Mouse (Mus musculus) neutrophil, adult 5-6 weeks (primary cell): ENCODE data around the gene Clstn3. TPM values are rescaled to one million over a fixed set of nuclear protein-coding genes. Genes with fewer than 3 reads are reported as not detected.
"Not testable (repeated sequence)": the region's sequence is repeated elsewhere in the genome, so short reads cannot be mapped to it uniquely, and the experiment has no call there.

Experiments
- ATAC-seq: fragments of 151-379, 151-347 bp; 2 replicates; pipeline ENCODE4 v1.8.0; 2017; ENCODE audit warnings: mild to moderate bottlenecking, moderate TSS enrichment; ENCODE audit not compliant: insufficient number of reproducible peaks, poor library complexity, low FRiP score, severe bottlenecking; ENCODE audit errors: extremely low read depth
- total RNA-seq: library from RNA; stranded (forward); fragments of 200-1000 nt; gene quantifications from 2 replicates; pipeline ENCODE4 v1.2.3, GENCODE M21; 2017

The Clstn3 gene
- total RNA-seq, result not detected in 2 replicates

DNA sequence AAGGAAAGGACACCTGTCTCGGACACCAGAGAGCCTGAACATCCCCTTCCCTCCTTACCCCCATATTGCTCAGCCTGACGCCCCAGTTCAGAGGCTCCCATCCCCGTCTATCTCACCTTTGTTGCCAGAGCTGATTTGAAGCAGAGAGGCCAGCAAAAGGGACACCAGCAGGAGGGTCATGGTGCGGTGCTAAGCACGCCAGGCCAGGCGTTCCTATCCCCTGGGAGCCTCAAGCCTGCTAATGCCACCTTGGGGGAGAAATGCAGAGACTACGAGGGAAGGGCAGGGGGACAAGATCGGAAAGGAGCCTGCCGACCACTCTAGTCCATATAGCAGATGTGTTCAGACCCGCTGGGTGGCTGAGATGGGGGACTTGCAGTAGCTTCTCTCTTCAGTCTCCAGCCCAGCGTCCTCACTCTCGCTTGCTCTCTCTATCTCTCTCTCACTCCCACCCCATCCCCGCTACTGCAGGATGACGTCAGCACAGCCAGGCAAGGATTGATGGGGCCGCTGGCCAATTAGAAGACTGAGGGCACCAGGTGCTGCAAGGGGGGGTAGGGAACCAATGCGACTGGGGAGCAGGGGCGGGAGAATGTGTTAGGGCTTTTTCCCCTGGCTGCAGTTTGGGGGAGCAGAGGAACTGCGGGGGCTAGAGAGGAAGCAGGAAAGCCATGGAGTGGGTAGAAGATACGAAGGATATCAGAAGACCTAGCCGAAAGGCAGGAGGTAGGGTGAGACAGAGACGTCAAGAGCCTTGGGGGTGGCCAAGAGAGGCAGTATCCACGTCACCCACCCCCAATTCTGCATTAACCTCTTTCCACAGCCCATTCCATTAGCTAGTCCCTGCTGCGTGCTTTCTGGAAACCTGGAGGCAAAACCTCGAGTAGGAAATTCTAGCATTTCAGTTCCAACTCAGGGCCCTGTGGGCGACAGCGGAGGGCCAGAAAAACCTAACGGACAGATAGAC is at the start of gene Clstn3:
Gene Clstn3, minus strand, starts transcription at position 490 of the 967 bp plus-strand sequence.
- no peak for ATAC-seq

DNA sequence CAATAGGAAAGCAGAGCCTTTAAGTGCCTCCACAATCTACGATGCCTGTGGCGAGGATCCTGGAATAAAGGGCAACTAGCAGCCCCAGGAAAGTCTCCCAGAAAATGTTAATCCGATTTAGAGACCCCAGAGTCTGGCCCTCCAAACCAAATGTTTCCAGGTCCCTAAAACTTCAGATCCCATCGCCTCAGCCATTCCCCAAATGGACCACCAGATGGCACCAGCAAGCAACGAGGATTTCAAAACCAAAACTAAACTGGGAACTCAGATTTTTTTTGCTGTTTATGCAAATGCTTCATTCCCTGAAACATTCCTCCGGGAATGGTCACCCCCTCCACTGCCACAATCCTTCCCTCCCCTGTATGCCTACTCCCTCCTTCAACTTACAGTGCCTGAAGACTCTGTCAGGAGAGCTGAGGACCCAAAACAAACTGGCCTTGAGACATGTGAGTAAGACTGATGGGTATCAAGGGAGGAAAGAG is 47.8 kb upstream of the Clstn3 start, which contains the start of gene C1ra:
Gene C1ra, plus strand, starts transcription at position 51 of the 482 bp plus-strand sequence.
- peak; percentile 49; the same call in 1 of the 2 replicates for ATAC-seq

DNA sequence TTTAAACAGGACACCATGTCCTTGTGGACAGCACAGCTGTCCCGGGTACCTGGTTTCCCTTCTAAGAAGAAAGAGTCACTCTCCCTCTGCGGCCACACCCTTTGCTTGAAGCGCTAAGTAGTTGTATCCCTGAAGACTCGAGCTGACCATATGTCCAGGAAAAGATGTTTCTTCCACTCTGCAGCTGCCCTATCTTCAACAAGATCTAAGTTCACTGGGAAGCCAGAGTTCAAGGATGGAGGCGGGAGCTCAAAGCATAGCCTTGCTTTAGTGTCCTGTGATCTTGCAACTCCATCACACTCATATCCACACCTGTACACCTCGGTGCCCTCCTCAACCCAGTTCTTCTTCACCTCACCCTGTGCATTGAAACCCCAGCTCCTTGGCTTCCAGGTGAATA is 47.3 kb upstream of the Clstn3 start:
- ATAC-seq, result no peak

DNA sequence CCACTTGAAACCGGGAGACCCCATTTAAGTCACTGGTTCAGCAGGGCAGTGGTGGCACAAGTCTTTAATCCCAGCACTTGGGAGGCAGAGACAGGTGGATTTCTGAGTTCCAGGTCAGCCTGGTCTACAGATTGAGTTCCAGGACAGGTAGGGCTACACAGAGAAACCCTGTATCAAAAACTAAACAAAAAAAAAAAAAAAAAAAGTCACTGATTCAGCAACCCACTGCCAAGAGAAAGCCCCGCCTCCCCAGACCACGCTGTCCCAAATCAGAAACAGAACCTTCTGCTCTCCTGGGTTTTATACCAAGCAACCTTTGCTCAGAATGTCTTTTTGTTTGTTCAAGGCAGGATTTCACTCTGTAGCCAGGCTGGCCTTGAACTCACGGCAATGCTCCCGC is 44.6 kb upstream of the Clstn3 start:
- not testable (repeated sequence) for ATAC-seq

DNA sequence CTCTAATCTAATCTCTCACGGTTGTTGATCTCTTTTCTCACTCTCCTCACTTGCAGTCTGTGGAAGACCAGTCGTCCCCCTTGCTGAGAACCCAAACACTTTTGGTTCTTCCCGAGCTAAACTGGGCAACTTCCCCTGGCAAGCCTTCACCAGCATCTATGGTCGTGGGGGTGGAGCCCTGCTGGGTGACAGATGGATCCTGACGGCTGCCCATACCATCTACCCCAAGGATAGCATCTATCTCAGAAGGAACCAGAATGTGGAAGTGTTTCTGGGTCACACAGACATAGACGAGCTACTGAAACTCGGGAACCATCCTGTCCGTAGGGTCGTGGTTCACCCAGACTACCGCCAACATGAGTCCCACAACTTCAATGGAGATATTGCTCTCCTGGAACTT is 43.7 kb upstream of the Clstn3 start:
- no peak for ATAC-seq

DNA sequence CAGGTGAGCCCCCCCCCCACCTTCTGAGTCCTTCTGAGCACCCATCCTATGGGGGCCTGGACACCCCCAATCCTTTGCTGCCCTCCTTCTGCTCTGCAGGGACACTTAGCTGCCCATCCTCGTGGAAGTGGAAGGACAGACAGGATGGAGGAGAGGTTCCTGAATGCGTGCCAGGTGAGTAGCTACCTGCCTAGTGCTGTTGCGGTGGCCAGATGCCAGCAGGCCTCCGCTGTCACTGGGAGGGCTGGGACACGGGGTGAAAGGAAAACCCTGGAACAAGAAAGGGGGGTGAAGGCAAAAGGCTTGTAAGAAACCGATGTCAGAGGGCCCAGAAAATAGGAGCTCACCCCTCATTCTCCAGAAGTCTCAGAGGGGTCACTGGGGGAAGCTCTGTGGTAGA is 42.4 kb upstream of the Clstn3 start:
- no peak for ATAC-seq

DNA sequence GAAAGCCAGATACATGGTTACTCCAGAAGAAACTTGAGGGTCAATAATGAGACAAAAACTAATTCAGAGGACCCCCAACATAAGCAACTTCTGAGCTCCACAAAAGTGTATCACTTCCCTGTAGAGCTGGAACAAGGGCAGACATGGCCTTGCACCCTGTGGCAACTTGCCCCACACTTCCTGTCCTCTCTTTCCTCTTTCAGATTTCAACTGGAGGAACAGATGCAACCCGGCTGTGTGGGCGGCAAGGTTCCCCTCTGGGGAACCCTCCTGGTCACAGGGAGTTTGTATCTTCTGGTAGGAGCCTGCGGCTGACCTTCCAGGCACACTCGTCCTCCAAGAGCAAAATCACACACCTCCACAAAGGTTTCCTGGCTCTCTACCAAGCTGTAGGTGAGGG is 40.4 kb upstream of the Clstn3 start:
- peak; percentile 60 for ATAC-seq

DNA sequence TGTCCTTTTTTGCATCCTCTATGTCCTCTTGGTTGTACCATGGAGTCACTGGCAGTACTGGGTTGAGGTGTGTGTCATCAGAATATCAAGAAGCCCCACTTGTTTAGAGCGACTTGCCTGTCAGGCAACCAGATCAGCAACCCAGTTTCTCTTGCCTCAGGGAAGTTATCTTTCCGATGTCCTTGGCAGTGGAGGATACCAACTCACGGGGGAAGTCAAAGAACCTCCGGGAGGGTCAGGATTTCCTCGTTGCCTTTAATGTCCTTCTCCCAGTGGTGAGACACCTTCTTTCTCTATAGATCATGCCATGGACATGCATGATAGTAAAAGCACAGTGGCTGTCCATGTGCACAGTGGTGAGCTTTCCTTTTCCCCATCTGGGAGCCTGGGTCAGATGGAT is 37.4 kb upstream of the Clstn3 start:
- no peak for ATAC-seq

DNA sequence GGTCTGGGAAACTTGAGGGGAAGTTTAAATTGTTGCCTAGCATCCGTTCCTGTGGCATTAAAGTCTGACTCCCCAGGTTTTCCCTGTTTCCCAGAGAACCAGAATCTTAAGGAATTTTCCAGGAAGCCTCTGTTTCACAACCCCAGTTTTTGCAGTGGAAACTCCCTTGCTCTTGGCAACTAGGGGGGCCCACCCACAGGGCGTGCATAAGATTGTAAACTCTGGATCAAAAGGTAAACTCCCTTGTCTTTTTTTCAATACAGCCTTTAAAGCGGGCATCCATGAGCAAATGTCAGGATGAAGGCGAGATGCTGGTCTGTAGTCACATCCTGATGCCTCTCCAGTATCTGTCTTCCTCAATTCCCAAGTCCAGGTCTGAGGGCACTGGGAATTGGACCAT is 36.9 kb upstream of the Clstn3 start:
- ATAC-seq, result no peak

DNA sequence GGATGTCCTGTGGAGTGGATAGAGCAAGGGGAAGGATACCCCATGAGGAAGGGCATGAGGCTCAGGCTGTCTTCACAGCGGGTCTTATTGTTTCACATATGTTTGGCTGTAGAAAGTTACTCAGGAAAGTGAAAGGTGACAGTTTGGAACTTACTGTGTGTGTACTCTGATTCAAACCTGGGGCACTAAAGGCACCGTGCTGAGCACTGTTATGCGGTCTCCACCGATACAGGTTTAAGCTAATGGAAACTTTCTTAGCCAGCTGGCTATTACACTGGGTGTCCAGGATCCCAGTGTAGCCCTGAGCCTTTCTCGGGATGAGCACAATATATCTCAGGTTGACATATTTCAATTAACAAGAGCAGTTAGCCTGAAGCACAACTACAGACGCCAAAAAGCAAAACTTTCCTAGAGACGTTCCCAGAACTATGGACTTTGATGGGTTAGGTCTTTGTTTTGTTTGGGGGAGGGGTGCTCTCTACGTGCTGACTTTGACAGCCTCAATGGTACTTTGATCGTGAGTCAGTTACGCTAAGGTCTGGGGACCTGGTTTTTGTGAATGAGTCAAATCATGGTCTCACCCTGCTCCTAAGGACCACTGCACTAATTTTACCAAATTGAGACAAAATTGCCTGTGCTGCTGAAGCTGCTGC is 35.4 kb upstream of the Clstn3 start:
- ATAC-seq, result no peak

DNA sequence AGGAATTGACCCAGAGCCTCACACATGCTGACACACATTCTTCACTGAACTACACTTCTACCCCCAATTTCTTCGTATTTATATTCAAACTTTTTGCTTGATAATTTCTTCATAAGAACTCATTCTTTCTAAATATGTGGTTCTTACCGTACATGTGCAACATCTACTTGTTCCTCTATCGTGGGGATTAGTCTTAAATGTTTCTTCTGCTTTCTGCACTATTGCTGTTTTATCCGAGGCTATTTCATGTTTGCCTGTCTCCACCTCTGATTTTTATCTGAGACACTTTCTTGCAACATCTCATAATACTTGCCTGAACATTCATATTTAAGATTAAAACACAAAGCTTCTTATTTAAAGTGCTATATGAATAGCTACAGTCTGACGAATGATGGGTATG is 31.5 kb upstream of the Clstn3 start:
- peak; percentile 26; the same call in 1 of the 2 replicates for ATAC-seq

DNA sequence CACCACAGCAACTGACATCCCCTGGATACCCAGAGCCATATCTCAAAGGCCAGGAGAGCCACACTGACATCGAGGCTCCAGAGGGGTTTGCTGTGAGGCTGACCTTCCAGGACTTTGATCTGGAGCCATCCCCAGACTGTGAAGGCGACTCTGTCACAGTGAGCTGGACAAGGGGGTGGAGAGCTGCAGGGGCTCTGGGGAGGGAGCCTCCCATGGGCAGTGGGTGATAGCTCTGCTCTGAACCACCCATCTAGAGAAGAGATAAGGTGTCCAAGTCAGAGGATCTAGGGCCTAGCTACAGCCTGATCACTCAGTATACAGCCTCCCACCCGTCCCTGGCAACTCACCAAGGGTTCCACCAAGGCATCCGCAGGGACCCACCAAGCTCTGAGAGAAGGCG is 29.3 kb upstream of the Clstn3 start:
- no peak for ATAC-seq

DNA sequence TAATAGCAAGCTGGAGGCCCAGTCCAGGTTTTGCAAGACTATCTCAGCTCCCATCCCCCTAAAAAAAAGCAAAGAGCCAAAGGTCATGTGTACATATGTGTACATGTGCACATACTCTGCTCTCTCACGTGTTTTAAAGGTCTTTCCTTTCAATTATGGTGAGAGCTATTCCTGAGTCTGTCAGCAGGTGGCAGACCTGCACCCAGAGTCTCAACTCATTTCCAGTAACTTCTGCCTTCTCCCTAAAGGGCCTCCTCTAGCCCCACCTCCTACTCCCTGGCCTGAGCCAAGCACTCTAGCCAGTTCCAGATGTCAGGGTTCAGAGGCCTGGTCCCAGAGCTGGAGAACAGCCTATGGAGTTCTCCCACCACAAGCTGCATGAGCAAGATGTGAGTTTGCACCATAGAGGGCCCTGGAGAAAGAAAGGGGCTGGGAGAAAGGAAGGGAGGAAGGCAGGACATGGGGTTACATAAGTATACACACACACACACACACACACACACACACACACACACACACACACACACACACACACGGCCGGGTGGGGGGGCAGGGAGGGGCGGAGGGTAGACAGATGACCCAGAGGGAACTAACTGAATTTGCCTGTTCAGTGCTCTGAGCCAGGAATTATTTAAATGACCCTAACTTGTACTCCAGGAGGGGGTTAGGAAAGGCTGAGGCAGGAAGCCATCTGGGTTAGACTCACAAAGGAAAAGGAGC is 28.4 kb upstream of the Clstn3 start, which contains the start of gene C1rl:
Gene C1rl, plus strand, starts transcription at position 272 of the 720 bp plus-strand sequence.
- peak; percentile 94 for ATAC-seq

DNA sequence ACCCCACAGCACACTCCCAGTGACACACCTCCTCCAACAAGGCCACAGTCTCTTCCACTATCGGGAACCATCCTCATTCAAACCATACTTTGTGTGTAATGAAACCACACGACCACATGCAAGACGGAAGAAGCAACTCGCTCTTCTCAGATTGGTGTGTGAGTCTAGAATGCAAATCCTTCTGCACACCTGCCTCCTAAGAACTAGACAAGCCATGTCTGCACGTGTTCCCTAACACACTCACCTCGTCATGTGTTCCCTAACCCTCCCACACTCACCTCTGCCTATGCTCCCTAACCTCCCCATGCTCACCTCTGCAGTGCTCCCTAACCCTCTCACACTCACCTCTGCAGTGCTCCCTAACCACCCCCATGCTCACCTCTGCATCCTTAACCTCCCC is 26.8 kb upstream of the Clstn3 start:
- ATAC-seq, result no peak

DNA sequence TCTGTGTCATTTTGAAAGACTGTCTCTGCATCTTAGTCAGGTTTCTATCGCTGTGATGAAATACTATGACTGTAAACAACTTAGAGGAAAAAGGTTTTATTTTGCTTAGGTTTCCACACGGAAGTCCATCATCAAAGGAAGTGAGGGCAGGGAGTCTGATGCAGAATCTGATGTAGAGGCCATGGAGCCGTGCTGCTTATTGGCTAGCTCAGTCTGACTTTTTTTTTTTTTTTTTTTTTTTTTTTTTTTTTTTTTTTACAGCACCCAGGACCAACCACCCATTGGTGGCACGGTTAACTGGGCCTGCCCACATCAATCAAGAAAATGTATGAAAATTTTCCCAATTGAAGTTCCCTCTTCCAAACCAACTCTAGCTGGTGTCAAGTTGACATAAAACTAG is 24.4 kb upstream of the Clstn3 start:
- ATAC-seq, result no peak

DNA sequence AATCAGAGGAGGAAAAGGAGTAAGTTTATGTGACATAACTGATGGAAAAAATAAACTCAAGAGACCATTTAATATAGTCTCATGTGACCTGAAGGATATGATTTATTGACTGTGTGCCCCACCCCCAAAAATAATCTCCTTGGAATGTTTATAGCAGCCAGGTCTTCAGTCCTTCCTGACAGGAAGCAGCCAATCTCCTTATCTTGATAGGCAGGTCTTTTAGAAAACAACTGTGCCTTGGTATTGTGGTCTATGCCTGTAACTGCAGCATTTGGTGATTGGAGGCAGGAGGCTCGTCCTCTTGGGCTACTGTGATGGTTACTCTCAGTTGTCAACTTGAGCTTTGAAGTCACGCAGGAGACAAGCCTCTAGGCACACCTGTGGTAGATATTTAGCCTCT is 22.9 kb upstream of the Clstn3 start:
- ATAC-seq, result no peak

DNA sequence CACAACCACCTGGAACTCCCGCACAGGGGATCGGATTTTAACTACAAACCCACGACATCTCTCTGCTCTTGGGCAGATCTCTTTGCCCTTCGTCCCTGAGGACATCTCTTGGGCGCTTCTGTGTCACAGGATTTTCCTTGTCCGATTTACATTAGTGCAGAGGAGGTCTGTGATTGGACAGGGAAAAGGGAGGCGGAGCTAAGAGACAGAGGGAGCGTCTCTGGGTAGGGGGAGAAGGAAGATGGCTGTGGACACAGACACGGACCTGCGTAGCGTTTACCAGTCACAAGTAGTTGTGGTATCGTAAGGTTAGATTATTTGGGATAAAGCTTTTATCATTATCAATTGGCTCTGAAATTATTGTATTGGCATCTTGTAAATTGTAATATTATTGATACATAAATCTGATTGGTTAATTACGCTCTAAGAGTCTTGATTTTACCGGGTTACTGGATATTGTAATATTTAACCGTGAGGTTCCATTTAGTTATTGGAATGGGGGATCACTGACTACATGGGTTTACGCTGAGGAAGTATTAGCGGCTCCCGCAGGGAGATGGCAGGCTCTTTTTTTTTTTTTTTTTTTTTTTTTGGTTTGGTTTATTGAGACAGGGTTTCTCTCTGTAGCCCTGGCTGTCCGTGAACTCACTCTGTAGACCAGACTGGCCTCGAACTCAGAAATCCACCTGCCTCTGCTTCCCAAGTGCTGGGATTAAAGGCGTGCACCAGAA is 21.0 kb upstream of the Clstn3 start:
- no peak for ATAC-seq

DNA sequence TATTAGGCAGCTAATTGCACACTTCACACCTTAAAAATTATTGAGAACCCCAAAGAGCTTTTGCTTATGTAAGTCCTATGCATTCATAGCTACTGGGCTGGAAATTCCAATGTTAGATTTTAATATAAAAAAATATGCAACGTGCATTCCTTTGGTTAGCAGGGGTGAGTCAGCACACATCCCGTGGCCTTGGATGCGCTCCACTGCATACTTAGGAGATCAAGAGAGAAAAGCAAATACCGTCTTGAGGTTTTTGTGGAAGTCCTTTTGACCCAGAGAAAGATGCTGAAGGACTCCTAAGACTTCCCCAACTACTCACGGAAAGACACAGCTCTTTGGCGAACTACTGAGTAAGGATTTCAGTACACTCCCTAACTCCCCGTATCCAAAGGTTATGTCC is 20.3 kb upstream of the Clstn3 start:
- ATAC-seq, result no peak

DNA sequence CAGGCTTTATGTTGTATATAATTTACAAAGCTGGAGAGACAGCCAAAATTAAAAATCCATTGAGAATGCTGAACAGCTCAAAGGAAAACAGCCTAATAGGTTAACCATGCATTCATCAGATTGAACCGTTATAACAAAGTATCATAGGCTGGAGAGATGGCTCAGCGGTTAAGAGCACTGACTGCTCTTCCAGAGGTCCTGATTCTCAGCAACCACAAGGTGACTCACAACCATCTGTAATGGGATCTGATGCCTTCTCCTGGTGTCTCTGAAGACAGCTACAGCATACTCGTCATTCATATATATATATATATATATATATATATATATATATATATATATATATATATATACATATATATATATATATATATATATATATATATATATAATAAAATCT is 19.2 kb upstream of the Clstn3 start:
- ATAC-seq, result not testable (repeated sequence)
